Mouse (Mus musculus) CD4-positive, CD25-positive, alpha-beta regulatory T cell (primary cell): ENCODE measurements around the gene Gm2244. TPM values are rescaled to one million over a fixed set of nuclear protein-coding genes. Genes with fewer than 3 reads are reported as not detected.

Source experiments
- polyA plus RNA-seq: library from polyadenylated mRNA; unstranded; fragments of 100-300 nt; shearing (Covaris generic); gene quantifications from one replicate; pipeline ENCODE4 v1.2.1, GENCODE M21; 2017

Gm2244 gene
- polyA plus RNA-seq = not detected

GRCm38 (mm10) chr14:19549863-19550262 lies at the start of gene Gm2244:
Gene Gm2244, minus strand, starts transcription at chr14:19549963.

GRCm38 (mm10) chr14:19584804-19585667 lies 35.3 kb upstream of the Gm2244 start, which contains the start of gene Gm2237:
Gene Gm2237, minus strand, starts transcription at chr14:19585135.

Other genes starting within 250 kb of the Gm2244 start
- gene Gm21738, start 131.0 kb downstream of the Gm2244 start, polyA plus RNA-seq = 6.6 TPM
- 7.7 TPM for gene Gm2237, start 35.2 kb upstream of the Gm2244 start, polyA plus RNA-seq
- not detected for gene Gm5458, start 52.6 kb upstream of the Gm2244 start, polyA plus RNA-seq
- gene Nid2, start 201.3 kb upstream of the Gm2244 start, polyA plus RNA-seq = 2.3 TPM